Mouse (Mus musculus) forebrain, postnatal 0 days (tissue): Measurements from ENCODE around the gene Farp1. TPM values are rescaled to one million over a fixed set of nuclear protein-coding genes. Genes with fewer than 3 reads are reported as not detected.
A peak's percentile ranks its signal among the peaks of the same experiment; 100 is the strongest.

ENCODE experiments used
- ATAC-seq: fragments of 200-750 bp; cut with Nextera tagmentation; 2 replicates; pipeline ENCODE4 v1.8.0; 2017; ENCODE audit warnings: mild to moderate bottlenecking, moderate library complexity
- DNase-seq: peaks from one replicate; pipeline ENCODE4 v3.0.0-alpha.2; 2015
- H3K27ac ChIP-seq: fragments of 300-500 bp; sonication (generic); 2 replicates; pipeline ENCODE4 v1.5.1; 2014; ENCODE audit warnings: low read depth, mild to moderate bottlenecking, antibody characterized with exemption, low read length, moderate library complexity, mixed read lengths
- H3K27me3 ChIP-seq: fragments of 300-500 bp; sonication (generic); 2 replicates; pipeline ENCODE4 v1.6.1; 2014; ENCODE audit warnings: mild to moderate bottlenecking, low read length, mixed read lengths; ENCODE audit not compliant: insufficient read depth
- H3K36me3 ChIP-seq: fragments of 300-500 bp; sonication (generic); 2 replicates; pipeline ENCODE4 v1.6.1; 2014; ENCODE audit warnings: mild to moderate bottlenecking, moderate library complexity; ENCODE audit not compliant: insufficient read depth
- H3K4me1 ChIP-seq: fragments of 300-500 bp; sonication (generic); 2 replicates; pipeline ENCODE4 v1.6.1; 2014; ENCODE audit warnings: antibody characterized with exemption; ENCODE audit not compliant: insufficient read depth
- H3K4me2 ChIP-seq: fragments of 300-500 bp; sonication (generic); 2 replicates; pipeline ENCODE4 v1.6.1; 2014; ENCODE audit warnings: low read depth, mild to moderate bottlenecking, moderate library complexity
- H3K4me3 ChIP-seq: fragments of 300-500 bp; sonication (generic); 2 replicates; pipeline ENCODE4 v1.5.1; 2014; ENCODE audit warnings: low read depth, low read length, mixed read lengths
- H3K9ac ChIP-seq: fragments of 300-500 bp; sonication (generic); 2 replicates; pipeline ENCODE4 v1.6.1; 2014; ENCODE audit warnings: mild to moderate bottlenecking
- H3K9me3 ChIP-seq: fragments of 300-500 bp; sonication (generic); 2 replicates; pipeline ENCODE4 v1.6.1; 2016; ENCODE audit warnings: low read length
- CTCF ChIP-seq: sonication (generic); IDR thresholded peaks from 2 replicates; pipeline ENCODE4 v1.5.1; 2016; ENCODE audit warnings: antibody characterized with exemption, control low read depth, low read depth
- WGBS: fragments of 180-500 bp; shearing (Covaris S2); extraction: QIAGEN DNeasy Blood & Tissue Kit; methylation state at CpG from one replicate; pipeline ENCODE4 v1.1.7; 2014; 5-methylcytosine and 5-hydroxymethylcytosine counted together
- polyA plus RNA-seq: library from polyadenylated mRNA; unstranded; fragments of >200 nt; fragmentation: Nextera tagmentation; extraction: Ambion mirVana; gene quantifications from 2 replicates; pipeline ENCODE4 v1.2.1, GENCODE M21; 2015
- total RNA-seq: library from RNA; depleted of rRNA; stranded (reverse); fragments of >200 nt; gene quantifications from 2 replicates; pipeline ENCODE4 v1.2.3, GENCODE M21; 2014

Farp1 gene
- total and polyA plus RNA-seq, 2 experiments from 2014 or later = 48.3 to 120 TPM

- H3K9me3 ChIP-seq = no peaks in the 10 kb centered on the region
- TF ChIP-seq CTCF = no peak
- H3K27me3 ChIP-seq = no peaks in the 10 kb centered on the region
- H3K27ac ChIP-seq = peak overlapping the region; percentile 59
- ATAC-seq (no peak), DNase-seq (no peak)
- H3K4me1 ChIP-seq = peaks cover 12% of the 10 kb centered on the region; the same call in 1 of the 2 replicates
- 58% methylated on average over 6 of the region's 6 CpGs for WGBS
- H3K4me2 ChIP-seq = no peak overlapping the region
- no peak overlapping the region for H3K9ac ChIP-seq
- no peaks in the 10 kb centered on the region for H3K36me3 ChIP-seq
- no peak overlapping the region for H3K4me3 ChIP-seq
These were observed 166.2 kb downstream of the Farp1 start for GRCm38 (mm10) chr14:121201178-121201577.

GRCm38 (mm10) chr14:121205459-121205858, 170.5 kb downstream of the Farp1 start:
- Histone ChIP-seq H3K4me1 (peaks cover 6% of the 10 kb centered on the region; the same call in 1 of the 2 replicates), H3K36me3 (no peaks in the 10 kb centered on the region), H3K27ac (no peak overlapping the region), H3K9me3 (no peaks in the 10 kb centered on the region), H3K27me3 (no peaks in the 10 kb centered on the region), H3K4me2 (no peak overlapping the region), H3K9ac (no peak overlapping the region), H3K4me3 (no peak overlapping the region)
- WGBS = 58% methylated on average over 3 of the region's 3 CpGs
- DNase-seq (no peak), ATAC-seq (no peak)
- no peak for TF ChIP-seq CTCF

- H3K27ac ChIP-seq = peak overlapping the region; percentile 36; the same call in 1 of the 2 replicates
- no peaks in the 10 kb centered on the region for H3K27me3 ChIP-seq
- H3K4me3 ChIP-seq = no peak overlapping the region
- DNase-seq (no peak), ATAC-seq (peak; percentile 72)
- no peak for TF ChIP-seq CTCF
- peaks cover 5% of the 10 kb centered on the region; the same call in 1 of the 2 replicates for H3K36me3 ChIP-seq
- 41% methylated on average over 15 of the region's 15 CpGs for WGBS
- no peak overlapping the region for H3K4me2 ChIP-seq
- no peaks in the 10 kb centered on the region for H3K4me1 ChIP-seq
- no peak overlapping the region for H3K9ac ChIP-seq
- no peaks in the 10 kb centered on the region for H3K9me3 ChIP-seq
These were observed 172.6 kb downstream of the Farp1 start for GRCm38 (mm10) chr14:121207441-121208158.

GRCm38 (mm10) chr14:121208159-121208515, 173.1 kb downstream of the Farp1 start:
- ATAC-seq = no peak
- no peak overlapping the region for H3K4me2 ChIP-seq
- no peak for TF ChIP-seq CTCF
- H3K27ac ChIP-seq = no peak overlapping the region
- H3K9me3 ChIP-seq = no peaks in the 10 kb centered on the region
- peaks cover 5% of the 10 kb centered on the region; the same call in 1 of the 2 replicates for H3K36me3 ChIP-seq
- no peak for DNase-seq
- no peaks in the 10 kb centered on the region for H3K4me1 ChIP-seq
- H3K9ac ChIP-seq = no peak overlapping the region
- H3K4me3 ChIP-seq = no peak overlapping the region
- WGBS = 36% methylated on average over 3 of the region's 3 CpGs
- H3K27me3 ChIP-seq = no peaks in the 10 kb centered on the region

GRCm38 (mm10) chr14:121210318-121210717, 175.3 kb downstream of the Farp1 start:
- H3K27ac ChIP-seq = no peak overlapping the region
- DNase-seq (no peak), ATAC-seq (no peak)
- H3K36me3 ChIP-seq = peaks cover 5% of the 10 kb centered on the region; the same call in 1 of the 2 replicates
- no peaks in the 10 kb centered on the region for H3K27me3 ChIP-seq
- WGBS = 86% methylated on average over 3 of the region's 3 CpGs
- no peak for TF ChIP-seq CTCF
- no peaks in the 10 kb centered on the region for H3K9me3 ChIP-seq
- H3K4me3 ChIP-seq = no peak overlapping the region
- no peak overlapping the region for H3K9ac ChIP-seq
- no peak overlapping the region for H3K4me2 ChIP-seq
- no peaks in the 10 kb centered on the region for H3K4me1 ChIP-seq

GRCm38 (mm10) chr14:121213650-121214049, 178.7 kb downstream of the Farp1 start:
- H3K27ac ChIP-seq = no peak overlapping the region
- H3K27me3 ChIP-seq = no peaks in the 10 kb centered on the region
- DNase-seq (no peak), ATAC-seq (no peak)
- WGBS = 65% methylated on average over 4 of the region's 4 CpGs
- H3K4me3 ChIP-seq = no peak overlapping the region
- no peak overlapping the region for H3K9ac ChIP-seq
- peaks cover 5% of the 10 kb centered on the region; the same call in 1 of the 2 replicates for H3K36me3 ChIP-seq
- no peaks in the 10 kb centered on the region for H3K4me1 ChIP-seq
- no peak for TF ChIP-seq CTCF
- H3K9me3 ChIP-seq = no peaks in the 10 kb centered on the region
- H3K4me2 ChIP-seq = no peak overlapping the region

GRCm38 (mm10) chr14:121214636-121215257, 179.7 kb downstream of the Farp1 start:
- peaks cover 5% of the 10 kb centered on the region; the same call in 1 of the 2 replicates for H3K36me3 ChIP-seq
- no peak overlapping the region for H3K4me3 ChIP-seq
- H3K4me1 ChIP-seq = no peaks in the 10 kb centered on the region
- no peaks in the 10 kb centered on the region for H3K27me3 ChIP-seq
- 0 out of 2 replicates have a peak overlapping the region, but pooled peaks have one; percentile 16 for H3K27ac ChIP-seq
- no peaks in the 10 kb centered on the region for H3K9me3 ChIP-seq
- no peak for TF ChIP-seq CTCF
- WGBS = 81% methylated on average over 11 of the region's 11 CpGs
- no peak overlapping the region for H3K4me2 ChIP-seq
- no peak overlapping the region for H3K9ac ChIP-seq
- ATAC-seq = no peak
- no peak for DNase-seq
